Mouse (Mus musculus): ENCODE measurements around the gene Slx4ip. TPM values are rescaled to one million over a fixed set of nuclear protein-coding genes. Genes with fewer than 3 reads are reported as not detected.

The Slx4ip gene
- polyA plus RNA-seq, 1 experiment from 2014 or later, result 5.8 TPM

DNA sequence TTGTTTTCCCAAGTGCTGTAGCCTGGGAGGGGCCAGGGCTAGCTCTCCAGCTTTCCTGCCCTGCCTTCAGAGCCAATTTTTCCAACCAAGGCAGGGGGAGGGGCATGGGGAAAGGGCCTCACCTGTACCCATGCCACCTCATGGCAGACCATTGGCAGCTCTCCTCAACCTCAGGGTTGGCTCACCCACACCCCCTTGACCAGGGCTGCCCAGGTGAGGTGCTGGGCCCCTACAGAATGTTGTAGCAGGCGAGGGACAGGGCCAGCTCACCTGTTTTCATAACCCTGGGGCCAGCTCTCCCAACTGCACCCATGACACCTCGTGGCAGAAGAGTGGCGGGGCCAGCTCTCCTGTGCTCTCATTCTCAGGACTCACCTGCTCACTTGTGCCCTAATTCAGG lies 67.7 kb downstream of the Slx4ip start:
- no peaks in the 10 kb centered on the region for H3K9me3 ChIP-seq (ENCODE audit: control insufficient read depth, low read length)
- H3K4me2 ChIP-seq (ENCODE audit: low read length), result no peak overlapping the region
- H3K4me3 ChIP-seq (ENCODE audit: low read depth, low read length), result no peak overlapping the region
- ATAC-seq (replicated peaks; ENCODE audit: low FRiP score, low TSS enrichment, low read depth), result no peak
- H3K36me3 ChIP-seq (ENCODE audit: control insufficient read depth, insufficient read depth, low read length), result no peaks in the 10 kb centered on the region
- no peaks in the 10 kb centered on the region for H3K27me3 ChIP-seq (replicated peaks; ENCODE audit: control insufficient read depth, insufficient read depth, low read length)
- DNase-seq (ENCODE audit: low spot score), result no peak
- peaks cover 6% of the 10 kb centered on the region; the same call in 1 of the 2 replicates for H3K4me1 ChIP-seq (replicated peaks; ENCODE audit: control insufficient read depth, insufficient read depth, low read length)
- 75% methylated on average over 3 of the region's 3 CpGs for WGBS
- H3K27ac ChIP-seq (ENCODE audit: low read depth), result no peak overlapping the region
- no peak overlapping the region for H3K9ac ChIP-seq (ENCODE audit: low read length)

GRCm38 (mm10) chr2:136975774-136976173 lies 84.8 kb downstream of the Slx4ip start:
- H3K4me2 ChIP-seq (ENCODE audit: low read length), result no peak overlapping the region
- no peaks in the 10 kb centered on the region for H3K36me3 ChIP-seq (ENCODE audit: control insufficient read depth, insufficient read depth, low read length)
- no peaks in the 10 kb centered on the region for H3K27me3 ChIP-seq (replicated peaks; ENCODE audit: control insufficient read depth, insufficient read depth, low read length)
- WGBS, result 81% methylated on average over 1 of the region's 1 CpGs
- DNase-seq (ENCODE audit: low spot score), result no peak
- no peak for ATAC-seq (replicated peaks; ENCODE audit: low FRiP score, low TSS enrichment, low read depth)
- no peak overlapping the region for H3K9ac ChIP-seq (ENCODE audit: low read length)
- H3K4me3 ChIP-seq (ENCODE audit: low read depth, low read length), result no peak overlapping the region
- no peaks in the 10 kb centered on the region for H3K9me3 ChIP-seq (ENCODE audit: control insufficient read depth, low read length)
- H3K27ac ChIP-seq (ENCODE audit: low read depth), result no peak overlapping the region
- H3K4me1 ChIP-seq (replicated peaks; ENCODE audit: control insufficient read depth, insufficient read depth, low read length), result peaks cover 2% of the 10 kb centered on the region; the same call in 1 of the 2 replicates

DNA sequence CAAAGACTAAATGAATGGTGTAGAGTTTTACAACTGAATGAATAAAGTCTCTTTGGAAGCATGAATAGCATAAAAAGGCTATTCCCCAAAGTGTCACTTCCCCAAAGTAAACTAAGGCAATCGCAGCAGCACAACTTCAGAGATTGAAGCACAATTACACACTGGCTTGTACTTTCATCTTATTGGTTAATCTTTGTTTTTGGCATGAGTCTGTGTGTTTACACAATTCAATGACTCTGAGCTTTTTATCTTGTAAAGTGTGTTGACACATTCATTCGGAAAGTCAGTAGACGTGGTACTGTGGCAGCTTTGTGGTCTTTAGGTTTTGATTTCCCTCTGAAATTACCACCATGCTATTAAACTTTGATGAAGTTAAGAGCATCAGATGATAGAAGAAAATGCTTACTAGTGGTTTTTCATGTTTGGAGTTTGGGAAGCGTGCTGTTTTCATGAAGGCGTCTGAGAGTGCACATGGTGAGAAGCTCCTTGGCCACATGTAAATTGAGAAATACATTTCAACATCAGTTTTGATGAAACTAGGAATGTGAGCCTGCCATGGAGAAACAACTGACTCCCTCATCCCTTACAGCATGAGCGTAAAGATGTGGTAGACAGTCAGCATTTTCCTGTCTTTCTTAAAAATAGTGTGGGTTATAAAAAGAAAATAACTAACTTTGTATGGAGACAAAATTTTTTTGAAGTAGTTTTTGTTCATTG lies 88.2 kb downstream of the Slx4ip start:
- no peak overlapping the region for H3K4me3 ChIP-seq (ENCODE audit: low read depth, low read length)
- H3K9ac ChIP-seq (ENCODE audit: low read length), result no peak overlapping the region
- no peak overlapping the region for H3K27ac ChIP-seq (ENCODE audit: low read depth)
- no peak for DNase-seq (ENCODE audit: low spot score)
- no peaks in the 10 kb centered on the region for H3K27me3 ChIP-seq (replicated peaks; ENCODE audit: control insufficient read depth, insufficient read depth, low read length)
- 74% methylated on average over 6 of the region's 6 CpGs for WGBS
- H3K9me3 ChIP-seq (ENCODE audit: control insufficient read depth, low read length), result no peaks in the 10 kb centered on the region
- no peak overlapping the region for H3K4me2 ChIP-seq (ENCODE audit: low read length)
- no peak for ATAC-seq (replicated peaks; ENCODE audit: low FRiP score, low TSS enrichment, low read depth)
- peaks cover 4% of the 10 kb centered on the region; the same call in 1 of the 2 replicates for H3K4me1 ChIP-seq (replicated peaks; ENCODE audit: control insufficient read depth, insufficient read depth, low read length)
- H3K36me3 ChIP-seq (ENCODE audit: control insufficient read depth, insufficient read depth, low read length), result no peaks in the 10 kb centered on the region

DNA sequence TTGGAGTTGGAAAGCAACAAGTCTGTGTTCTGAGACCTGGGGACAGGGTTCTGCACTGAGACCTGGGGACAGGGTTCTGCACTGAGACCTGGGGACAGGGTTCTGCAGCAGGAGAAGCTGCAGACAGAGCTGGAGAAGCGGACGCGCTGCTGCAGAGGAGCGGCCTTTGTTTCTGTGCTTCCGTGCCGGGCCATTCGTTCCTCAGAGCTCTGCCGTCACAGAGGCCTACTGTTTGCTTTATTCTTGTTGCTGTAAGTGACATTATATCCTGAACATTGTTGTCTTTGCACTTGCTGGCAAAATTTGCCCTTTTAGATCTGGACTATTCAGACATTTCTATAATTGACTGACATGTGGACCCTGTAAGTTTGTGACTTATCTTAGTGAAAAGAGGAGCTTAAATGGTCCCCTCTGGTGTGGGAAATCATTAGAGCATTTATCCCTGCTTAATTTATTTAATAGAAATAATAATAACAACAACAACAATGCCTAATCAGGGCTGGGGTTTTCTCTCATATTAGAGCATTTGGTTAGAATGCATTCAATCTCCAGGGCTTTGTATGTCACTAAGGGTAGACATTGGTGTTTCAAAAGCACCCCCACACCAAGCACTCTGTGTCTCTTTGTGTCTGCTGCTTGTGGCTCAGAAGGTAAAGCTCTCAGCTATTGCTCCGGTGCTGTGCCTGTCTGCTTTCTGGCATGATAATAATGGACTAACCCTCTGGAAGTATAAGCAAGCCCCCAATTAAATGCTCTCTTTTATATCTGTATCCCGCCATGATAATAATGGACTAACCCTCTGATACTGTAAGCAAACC lies 90.3 kb downstream of the Slx4ip start:
- H3K9ac ChIP-seq (ENCODE audit: low read length), result no peak overlapping the region
- 64% methylated on average over 10 of the region's 10 CpGs for WGBS
- no peak overlapping the region for H3K4me3 ChIP-seq (ENCODE audit: low read depth, low read length)
- no peaks in the 10 kb centered on the region for H3K9me3 ChIP-seq (ENCODE audit: control insufficient read depth, low read length)
- DNase-seq (ENCODE audit: low spot score) (no peak), ATAC-seq (replicated peaks; ENCODE audit: low FRiP score, low TSS enrichment, low read depth) (no peak)
- peaks cover 4% of the 10 kb centered on the region; the same call in 1 of the 2 replicates for H3K4me1 ChIP-seq (replicated peaks; ENCODE audit: control insufficient read depth, insufficient read depth, low read length)
- H3K4me2 ChIP-seq (ENCODE audit: low read length), result no peak overlapping the region
- H3K36me3 ChIP-seq (ENCODE audit: control insufficient read depth, insufficient read depth, low read length), result no peaks in the 10 kb centered on the region
- no peak overlapping the region for H3K27ac ChIP-seq (ENCODE audit: low read depth)
- no peaks in the 10 kb centered on the region for H3K27me3 ChIP-seq (replicated peaks; ENCODE audit: control insufficient read depth, insufficient read depth, low read length)

GRCm38 (mm10) chr2:136983959-136984358 lies 92.9 kb downstream of the Slx4ip start:
- H3K4me2 ChIP-seq (ENCODE audit: low read length), result no peak overlapping the region
- no peak overlapping the region for H3K9ac ChIP-seq (ENCODE audit: low read length)
- DNase-seq (ENCODE audit: low spot score), result no peak
- no peaks in the 10 kb centered on the region for H3K36me3 ChIP-seq (ENCODE audit: control insufficient read depth, insufficient read depth, low read length)
- no peak overlapping the region for H3K4me3 ChIP-seq (ENCODE audit: low read depth, low read length)
- no peak for ATAC-seq (replicated peaks; ENCODE audit: low FRiP score, low TSS enrichment, low read depth)
- H3K9me3 ChIP-seq (ENCODE audit: control insufficient read depth, low read length), result no peaks in the 10 kb centered on the region
- peaks cover 4% of the 10 kb centered on the region; the same call in 1 of the 2 replicates for H3K4me1 ChIP-seq (replicated peaks; ENCODE audit: control insufficient read depth, insufficient read depth, low read length)
- H3K27ac ChIP-seq (ENCODE audit: low read depth), result no peak overlapping the region
- H3K27me3 ChIP-seq (replicated peaks; ENCODE audit: control insufficient read depth, insufficient read depth, low read length), result no peaks in the 10 kb centered on the region
- WGBS, result 88% methylated on average over 2 of the region's 2 CpGs

GRCm38 (mm10) chr2:136985998-136986730 lies 95.1 kb downstream of the Slx4ip start:
- ATAC-seq (replicated peaks; ENCODE audit: low FRiP score, low TSS enrichment, low read depth), result no peak
- H3K9ac ChIP-seq (ENCODE audit: low read length), result no peak overlapping the region
- H3K4me2 ChIP-seq (ENCODE audit: low read length), result no peak overlapping the region
- H3K9me3 ChIP-seq (ENCODE audit: control insufficient read depth, low read length), result no peaks in the 10 kb centered on the region
- H3K27me3 ChIP-seq (replicated peaks; ENCODE audit: control insufficient read depth, insufficient read depth, low read length), result no peaks in the 10 kb centered on the region
- DNase-seq (ENCODE audit: low spot score), result no peak
- no peaks in the 10 kb centered on the region for H3K36me3 ChIP-seq (ENCODE audit: control insufficient read depth, insufficient read depth, low read length)
- no peak overlapping the region for H3K27ac ChIP-seq (ENCODE audit: low read depth)
- no peaks in the 10 kb centered on the region for H3K4me1 ChIP-seq (replicated peaks; ENCODE audit: control insufficient read depth, insufficient read depth, low read length)
- H3K4me3 ChIP-seq (ENCODE audit: low read depth, low read length), result no peak overlapping the region
- WGBS, result 73% methylated on average over 6 of the region's 6 CpGs

DNA sequence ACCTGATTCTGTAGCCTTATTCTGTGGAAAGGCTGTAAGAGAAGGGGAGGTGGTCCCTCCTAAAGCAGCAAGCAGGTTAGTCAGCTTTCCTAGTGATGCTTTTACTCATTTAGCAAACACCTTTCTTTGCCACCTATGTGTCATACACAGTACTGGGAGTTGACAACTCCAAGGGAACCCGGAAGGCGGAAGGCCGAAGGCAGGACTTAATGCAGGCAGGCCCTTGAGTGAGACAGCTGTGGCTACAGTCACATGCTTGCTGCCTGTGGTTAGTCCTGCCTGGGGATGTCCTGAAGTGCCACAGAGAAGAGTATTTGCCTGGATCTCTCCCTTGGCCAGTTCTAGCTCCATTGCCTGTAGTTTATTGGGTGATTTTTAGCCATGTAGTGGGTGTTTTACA lies 102.1 kb downstream of the Slx4ip start:
- H3K9ac ChIP-seq (ENCODE audit: low read length), result no peak overlapping the region
- 92% methylated on average over 3 of the region's 3 CpGs for WGBS
- H3K4me3 ChIP-seq (ENCODE audit: low read depth, low read length), result no peak overlapping the region
- ATAC-seq (replicated peaks; ENCODE audit: low FRiP score, low TSS enrichment, low read depth), result no peak
- no peak for DNase-seq (ENCODE audit: low spot score)
- no peaks in the 10 kb centered on the region for H3K4me1 ChIP-seq (replicated peaks; ENCODE audit: control insufficient read depth, insufficient read depth, low read length)
- H3K4me2 ChIP-seq (ENCODE audit: low read length), result no peak overlapping the region
- H3K27me3 ChIP-seq (replicated peaks; ENCODE audit: control insufficient read depth, insufficient read depth, low read length), result no peaks in the 10 kb centered on the region
- H3K9me3 ChIP-seq (ENCODE audit: control insufficient read depth, low read length), result no peaks in the 10 kb centered on the region
- H3K27ac ChIP-seq (ENCODE audit: low read depth), result no peak overlapping the region
- H3K36me3 ChIP-seq (ENCODE audit: control insufficient read depth, insufficient read depth, low read length), result no peaks in the 10 kb centered on the region

- Histone ChIP-seq H3K9me3 (ENCODE audit: control insufficient read depth, low read length) (no peaks in the 10 kb centered on the region), H3K4me2 (ENCODE audit: low read length) (no peak overlapping the region), H3K9ac (ENCODE audit: low read length) (no peak overlapping the region), H3K4me1 (replicated peaks; ENCODE audit: control insufficient read depth, insufficient read depth, low read length) (no peaks in the 10 kb centered on the region), H3K27ac (ENCODE audit: low read depth) (no peak overlapping the region), H3K27me3 (replicated peaks; ENCODE audit: control insufficient read depth, insufficient read depth, low read length) (no peaks in the 10 kb centered on the region), H3K36me3 (ENCODE audit: control insufficient read depth, insufficient read depth, low read length) (no peaks in the 10 kb centered on the region), H3K4me3 (ENCODE audit: low read depth, low read length) (no peak overlapping the region)
- ATAC-seq (replicated peaks; ENCODE audit: low FRiP score, low TSS enrichment, low read depth), result no peak
- DNase-seq (ENCODE audit: low spot score), result no peak
These were observed 106.1 kb downstream of the Slx4ip start for GRCm38 (mm10) chr2:136997104-136997503.

Data from intestine, embryonic 14.5 days (tissue).